Mouse (Mus musculus) CD8-positive naive resting alpha-beta T cell, adult 2 months (primary cell): ENCODE measurements around the gene Lpp.

ENCODE experiments used
- DNase-seq, 2 experiments: peaks; one replicate each; pipeline ENCODE4 v3.0.0; 2022; ENCODE audit warnings: low read depth in 2 of 2, low spot score in 2 of 2

The Lpp gene

DNA sequence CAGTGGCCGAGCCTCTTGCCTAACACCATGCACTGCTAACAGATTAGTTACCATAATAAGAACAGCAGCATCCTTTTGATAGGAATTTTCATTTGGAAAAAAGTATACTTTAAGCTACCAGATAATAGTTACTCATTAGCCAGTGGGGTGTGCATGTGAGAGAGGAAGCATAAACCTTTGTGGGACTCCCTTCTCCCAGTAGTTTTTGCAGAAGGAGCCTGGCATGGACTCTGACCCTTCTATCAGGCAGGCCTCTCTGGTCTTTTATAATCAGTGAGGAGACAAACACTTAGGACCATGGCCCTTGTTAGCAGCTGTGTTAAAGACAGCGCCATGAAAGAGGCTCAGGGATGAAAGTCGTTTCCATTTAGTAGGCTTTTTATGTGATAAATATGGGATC, 76.0 kb downstream of the Lpp start:
- no peak for DNase-seq

- no peak for DNase-seq
Measured at GRCm38 (mm10) chr16:24470601-24471000, 77.3 kb downstream of the Lpp start.

DNA sequence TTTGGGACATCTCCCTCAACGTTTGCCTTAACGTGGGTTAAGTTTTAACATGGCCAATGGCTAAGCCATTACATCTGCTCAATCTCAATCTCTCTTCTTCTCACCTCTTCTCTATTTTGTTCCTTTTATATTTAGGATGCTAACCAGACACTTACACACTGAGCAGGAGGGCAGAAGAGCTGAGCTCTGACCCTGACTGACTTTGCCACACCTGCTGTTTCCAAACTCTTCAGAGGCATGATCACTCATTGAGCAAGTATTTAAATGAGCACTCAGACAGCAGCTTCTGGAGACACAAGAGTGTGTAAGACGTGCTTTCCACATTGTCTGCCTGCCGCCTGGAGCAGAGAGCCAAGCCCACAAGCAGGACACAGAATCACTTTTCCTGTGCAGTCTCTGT, 77.7 kb downstream of the Lpp start:
- no peak for DNase-seq

DNA sequence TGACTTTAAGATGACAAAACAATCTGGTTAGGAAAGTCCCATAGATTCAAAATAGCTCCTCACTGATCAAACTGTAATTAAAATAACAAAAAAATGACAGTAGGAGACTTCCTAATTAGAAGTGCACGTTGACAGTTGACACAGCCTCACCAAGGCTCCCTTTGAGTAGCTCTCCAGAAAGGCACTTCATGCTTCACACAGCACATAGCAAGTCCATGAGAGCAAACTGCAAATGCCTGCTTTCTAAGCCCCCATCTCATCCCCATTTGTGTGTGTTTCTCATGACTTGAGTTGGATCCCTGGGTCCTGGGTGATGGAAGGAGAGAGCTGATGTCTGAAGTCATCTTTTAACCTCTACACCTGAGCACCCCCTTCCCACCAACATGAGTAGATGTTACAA, 78.5 kb downstream of the Lpp start:
- no peak for DNase-seq

DNA sequence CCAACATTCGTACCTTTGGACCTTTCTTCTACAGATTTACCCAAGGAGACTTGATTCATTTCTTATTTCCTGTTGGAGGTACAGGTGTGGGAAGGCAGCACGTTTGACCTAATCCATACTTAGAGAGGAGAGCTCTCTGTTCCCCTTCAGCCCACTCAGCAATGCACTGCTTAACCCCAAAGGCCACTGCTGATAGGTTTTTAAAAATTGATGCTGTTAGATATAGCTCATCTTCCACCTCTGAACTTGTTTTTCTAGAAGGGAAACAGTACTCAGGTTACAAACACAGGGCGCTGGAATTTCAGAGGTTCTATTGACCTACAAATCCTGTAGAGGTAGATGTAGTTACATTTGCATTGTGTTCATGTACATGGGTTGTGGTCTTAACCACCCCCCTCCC, 80.7 kb downstream of the Lpp start:
- no peak for DNase-seq

GRCm38 (mm10) chr16:24474781-24475180, 81.5 kb downstream of the Lpp start:
- peak in 1 of 2 experiments; percentile 5 for DNase-seq

GRCm38 (mm10) chr16:24475305-24475947, 82.1 kb downstream of the Lpp start:
- DNase-seq = no peak

GRCm38 (mm10) chr16:24476911-24477401, 83.6 kb downstream of the Lpp start:
- no peak for DNase-seq

- no peak for DNase-seq
Measured at GRCm38 (mm10) chr16:24478006-24478405, 84.7 kb downstream of the Lpp start.

- no peak for DNase-seq
Measured at GRCm38 (mm10) chr16:24478851-24479250, 85.5 kb downstream of the Lpp start.

GRCm38 (mm10) chr16:24482648-24483047, 89.3 kb downstream of the Lpp start:
- DNase-seq = no peak

GRCm38 (mm10) chr16:24483527-24484101, 90.3 kb downstream of the Lpp start:
- DNase-seq = no peak

DNA sequence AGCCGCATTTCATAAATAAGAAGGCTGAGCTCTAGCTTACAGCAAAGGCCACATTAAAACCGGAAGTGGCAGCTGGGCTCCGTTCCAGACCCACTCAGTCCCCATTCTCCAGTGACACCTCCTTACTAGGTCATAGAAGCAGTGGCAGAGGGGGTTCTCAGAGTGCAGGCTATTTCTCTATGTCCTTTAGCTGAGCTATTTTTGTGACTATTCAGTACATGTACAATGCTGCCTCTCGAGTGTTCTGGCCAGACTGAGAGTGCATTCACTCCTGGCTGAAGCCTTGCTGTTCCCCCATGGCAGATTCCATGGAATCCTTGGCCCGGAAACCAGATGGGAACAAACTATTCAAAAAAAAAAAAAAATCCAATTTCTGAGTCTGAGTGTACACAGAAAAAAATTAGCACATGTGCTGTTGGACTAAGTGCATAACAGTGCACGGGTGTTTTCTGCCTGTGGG, 94.5 kb downstream of the Lpp start:
- no peak for DNase-seq

- DNase-seq = no peak
Measured at GRCm38 (mm10) chr16:24489516-24490285, 96.4 kb downstream of the Lpp start.

GRCm38 (mm10) chr16:24490751-24491485, 97.6 kb downstream of the Lpp start:
- no peak for DNase-seq

GRCm38 (mm10) chr16:24491486-24491758, 98.1 kb downstream of the Lpp start:
- DNase-seq = no peak

DNA sequence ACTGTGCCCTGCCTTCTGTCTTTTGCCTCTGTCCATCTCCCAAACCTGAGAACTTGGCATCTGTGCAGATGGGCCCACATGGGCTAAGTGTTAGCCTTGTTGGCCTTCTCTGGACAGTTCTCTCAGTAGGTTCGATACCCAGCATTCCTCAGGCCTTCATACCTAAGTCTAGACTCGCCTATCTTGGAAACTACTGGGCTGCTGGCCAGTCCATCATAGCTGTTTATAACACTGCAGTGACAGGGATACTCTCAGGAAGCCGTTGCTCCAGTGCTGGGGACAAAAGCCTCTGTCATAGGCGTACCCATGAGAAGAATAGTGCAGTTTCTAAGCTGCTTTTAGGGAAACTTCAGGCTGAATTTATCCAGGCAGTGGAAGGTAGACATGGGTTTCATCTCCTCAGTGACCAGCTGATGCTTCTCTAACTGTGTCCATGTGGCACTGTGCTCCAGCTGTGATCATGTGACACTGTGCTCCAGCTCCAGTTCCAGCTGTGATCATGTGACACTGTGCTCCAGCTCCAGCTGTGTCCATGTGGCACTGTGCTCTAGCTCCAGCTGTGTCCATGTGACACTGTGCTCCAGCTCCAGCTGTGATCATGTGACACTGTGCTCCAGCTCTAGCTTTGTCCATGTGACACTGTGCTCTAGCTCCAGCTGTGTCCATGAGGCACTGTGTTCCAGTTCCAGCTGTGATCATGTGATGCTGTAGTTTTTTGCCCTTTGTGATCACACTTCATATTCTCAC, 99.1 kb downstream of the Lpp start:
- no peak for DNase-seq

GRCm38 (mm10) chr16:24494531-24494930, 101.2 kb downstream of the Lpp start:
- no peak for DNase-seq

DNA sequence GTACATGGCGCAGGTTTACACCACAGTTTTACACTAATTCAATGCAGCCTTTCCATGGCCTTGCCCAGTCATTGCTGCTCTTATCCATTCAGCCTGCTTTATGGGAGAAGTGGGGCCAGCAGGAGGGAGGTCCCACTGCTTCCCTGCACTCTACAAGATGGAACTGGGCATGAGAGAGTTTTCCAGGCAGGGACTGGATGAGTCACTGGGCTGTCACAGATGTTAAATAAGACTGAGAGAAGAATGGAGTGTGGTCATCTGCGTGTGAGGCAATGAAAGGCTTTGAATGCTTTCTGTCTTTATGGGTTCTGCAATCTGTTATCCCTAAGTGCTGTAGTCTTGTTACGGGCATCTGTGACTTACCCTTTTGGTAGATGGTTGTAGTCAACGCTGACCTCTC, 102.2 kb downstream of the Lpp start:
- DNase-seq = no peak

- DNase-seq = no peak
Measured at GRCm38 (mm10) chr16:24496635-24497034, 103.3 kb downstream of the Lpp start.

GRCm38 (mm10) chr16:24497413-24497812, 104.1 kb downstream of the Lpp start:
- DNase-seq = no peak
